Mouse (Mus musculus) testis, postnatal 14 days (tissue): Measurements from ENCODE around the gene Pomgnt2.

ENCODE experiments used
- DNase-seq: peaks from one replicate; pipeline ENCODE4 v3.0.0; 2021; ENCODE audit warnings: low spot score

The Pomgnt2 gene

DNA sequence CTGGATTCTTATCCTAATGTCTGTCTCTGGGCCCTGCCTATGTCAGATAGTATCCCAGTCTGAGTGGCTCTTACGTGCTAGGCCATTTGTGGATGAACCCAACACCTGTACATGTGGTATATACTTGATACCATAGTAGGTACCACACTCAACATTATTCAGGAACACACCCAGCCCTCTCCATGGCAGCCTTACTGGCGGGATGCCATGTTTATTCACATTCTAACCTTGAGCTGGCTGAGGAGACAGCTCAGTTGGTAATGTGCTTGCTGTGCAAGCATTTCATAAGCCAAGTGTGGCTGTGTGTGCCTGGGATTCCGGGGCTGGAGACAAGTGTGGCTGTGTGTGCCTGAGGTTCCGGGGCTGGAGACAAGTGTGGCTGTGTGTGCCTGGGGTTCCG, 28.7 kb downstream of the Pomgnt2 start:
- DNase-seq, result no peak

GRCm38 (mm10) chr9:121964941-121965340, 32.0 kb downstream of the Pomgnt2 start:
- DNase-seq, result no peak

- DNase-seq, result no peak
These were observed 36.8 kb downstream of the Pomgnt2 start for GRCm38 (mm10) chr9:121959966-121960635.

- DNase-seq, result no peak
These were observed 44.3 kb downstream of the Pomgnt2 start for GRCm38 (mm10) chr9:121952596-121952995.

- DNase-seq, result no peak
These were observed 45.8 kb downstream of the Pomgnt2 start for GRCm38 (mm10) chr9:121951114-121951423.

- DNase-seq, result peak; percentile 74
These were observed 46.3 kb downstream of the Pomgnt2 start, which contains the start of gene Fam198a for GRCm38 (mm10) chr9:121950418-121951113. Gene Fam198a, plus strand, starts transcription at chr9:121950988.

GRCm38 (mm10) chr9:121948431-121948830, 48.5 kb downstream of the Pomgnt2 start:
- no peak for DNase-seq

- no peak for DNase-seq
These were observed 49.1 kb downstream of the Pomgnt2 start for GRCm38 (mm10) chr9:121947784-121948183.

DNA sequence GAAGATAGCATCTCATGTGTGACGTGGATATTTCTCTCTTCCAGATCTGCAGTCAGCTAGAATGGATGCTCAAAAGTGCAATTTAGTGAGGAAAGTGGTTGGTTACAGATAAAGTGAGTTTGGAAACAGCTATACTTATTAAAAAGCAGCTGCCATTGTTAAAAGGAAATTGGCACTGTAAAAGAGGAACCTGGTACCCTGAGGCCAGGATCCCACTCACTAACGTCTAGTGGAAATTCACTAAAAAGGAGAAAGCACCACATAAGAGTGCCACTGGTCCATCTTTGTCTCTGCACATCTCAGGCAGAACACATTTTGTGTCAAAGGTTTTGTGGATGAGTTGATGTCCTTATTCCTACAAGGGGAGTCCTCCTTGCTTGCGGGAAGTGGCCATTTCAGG, 53.3 kb downstream of the Pomgnt2 start:
- no peak for DNase-seq

DNA sequence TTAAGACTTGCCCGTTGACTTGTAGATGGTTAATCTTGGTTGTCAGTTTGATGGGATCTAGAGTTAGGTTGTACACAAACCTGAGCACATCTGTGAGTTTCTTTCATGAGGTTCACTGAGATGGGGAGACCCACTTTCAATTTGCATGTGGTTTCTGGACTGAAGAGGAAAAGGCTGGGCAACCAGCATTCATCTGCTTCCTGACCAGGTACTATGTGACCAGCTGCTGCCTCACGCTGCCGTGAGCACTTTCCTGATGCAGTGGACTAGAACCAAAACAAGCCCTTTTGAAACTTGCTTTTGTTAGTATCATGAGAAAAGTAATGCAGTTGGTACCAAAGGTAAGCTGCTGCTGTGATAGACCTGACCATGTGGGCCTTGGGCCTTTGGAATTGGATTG, 53.9 kb downstream of the Pomgnt2 start:
- no peak for DNase-seq

GRCm38 (mm10) chr9:121937944-121938355, 59.0 kb downstream of the Pomgnt2 start:
- peak; percentile 44 for DNase-seq

- DNase-seq, result no peak
These were observed 59.5 kb downstream of the Pomgnt2 start for GRCm38 (mm10) chr9:121937451-121937864.

- peak; percentile 68 for DNase-seq
These were observed 60.0 kb downstream of the Pomgnt2 start for GRCm38 (mm10) chr9:121936952-121937351.

- DNase-seq, result no peak
These were observed 62.1 kb downstream of the Pomgnt2 start for GRCm38 (mm10) chr9:121934856-121935255.
